Mouse (Mus musculus): ENCODE data around the gene Proser3.

The Proser3 gene

DNA sequence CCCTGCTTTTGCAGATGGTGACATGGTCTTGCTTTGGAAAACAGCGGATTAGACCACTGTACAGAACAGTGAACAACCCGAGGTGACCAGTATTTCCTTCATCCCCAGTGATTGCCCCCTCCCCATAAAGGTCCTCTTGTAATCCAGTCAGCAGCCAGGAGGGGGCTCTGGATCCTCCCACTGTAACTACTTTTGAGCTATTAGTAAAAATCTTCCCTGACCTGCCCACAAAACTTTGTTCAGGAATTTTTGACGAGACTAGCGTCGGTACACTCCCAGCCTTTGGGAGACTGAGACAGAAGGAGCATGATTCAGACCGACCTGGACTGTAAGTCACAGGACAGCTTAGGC lies 61.2 kb downstream of the Proser3 start:
- in situ Hi-C loops (cut with MboI, MseI), result no loop called here

DNA sequence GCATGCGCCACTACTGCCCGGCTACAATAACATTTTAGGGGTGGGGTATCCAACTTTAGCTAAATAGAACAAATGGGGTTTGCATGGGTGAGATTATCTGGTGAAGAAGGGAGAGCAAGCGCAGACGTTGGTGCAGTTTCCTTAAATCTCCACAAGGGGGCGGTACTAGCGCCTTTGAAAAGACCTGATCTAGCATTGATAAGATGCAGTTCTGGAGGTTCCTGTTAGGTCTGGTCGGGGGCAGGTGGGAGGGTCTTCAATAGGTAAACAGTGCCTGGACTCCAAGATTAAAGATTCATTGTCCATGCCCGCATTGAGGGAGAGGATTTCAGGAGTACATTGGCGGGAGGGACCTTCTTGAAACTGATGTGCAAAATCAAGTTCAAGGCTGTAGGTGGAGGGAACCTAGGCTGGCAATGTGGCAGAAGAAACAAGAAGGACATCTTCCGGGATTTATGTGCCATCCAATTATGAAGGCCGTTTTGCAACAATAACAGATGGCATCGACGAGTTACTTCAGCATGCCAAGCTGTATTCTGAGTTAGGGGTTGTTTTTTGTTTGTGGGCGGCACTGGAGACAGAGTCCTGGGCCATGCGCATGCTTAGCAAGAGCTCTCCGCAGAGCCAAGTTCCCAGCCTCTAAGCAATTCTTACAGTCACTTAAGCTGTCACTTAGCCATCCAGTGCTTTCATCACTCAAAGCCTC lies 61.7 kb downstream of the Proser3 start:
- in situ Hi-C loops (cut with MboI, MseI), result no loop called here

All from T-helper 1 cell (primary cell).